Mouse (Mus musculus): ENCODE measurements at regions not wholly inside any gene's neighbourhood (a gene's known extent, or its start where the extent isn't known, plus 50 kb on each side); places are given as distances from the start of the nearest gene placed in this dataset.

GRCm38 (mm10) chr15:52510137-52510536, 1374.6 kb upstream of the Gm7489 start:
- Histone ChIP-seq H3K4me1 (replicated peaks; ENCODE audit: control insufficient read depth, insufficient read depth, low read length) (no peaks in the 10 kb centered on the region), H3K27ac (ENCODE audit: low read depth, low read length) (no peak overlapping the region), H3K4me3 (ENCODE audit: low read depth, low read length) (no peak overlapping the region), H3K4me2 (ENCODE audit: low read depth, low read length, severe bottlenecking) (no peak overlapping the region), H3K9me3 (ENCODE audit: control insufficient read depth, low read length) (no peaks in the 10 kb centered on the region), H3K9ac (ENCODE audit: low read length) (no peak overlapping the region), H3K27me3 (ENCODE audit: control insufficient read depth, insufficient read depth, low read length) (no peaks in the 10 kb centered on the region), H3K36me3 (ENCODE audit: control insufficient read depth, insufficient read depth, low read length) (no peaks in the 10 kb centered on the region)
- no peak for ATAC-seq (replicated peaks; ENCODE audit: low FRiP score)
- 80% methylated on average over 4 of the region's 4 CpGs for WGBS
- DNase-seq (ENCODE audit: low spot score): no peak

- no peak for ATAC-seq (replicated peaks; ENCODE audit: low FRiP score)
- no peak overlapping the region for H3K4me2 ChIP-seq (ENCODE audit: low read depth, low read length, severe bottlenecking)
- H3K36me3 ChIP-seq (ENCODE audit: control insufficient read depth, insufficient read depth, low read length): no peaks in the 10 kb centered on the region
- no peak overlapping the region for H3K9ac ChIP-seq (ENCODE audit: low read length)
- no peaks in the 10 kb centered on the region for H3K9me3 ChIP-seq (ENCODE audit: control insufficient read depth, low read length)
- no peaks in the 10 kb centered on the region for H3K27me3 ChIP-seq (ENCODE audit: control insufficient read depth, insufficient read depth, low read length)
- 88% methylated on average over 2 of the region's 2 CpGs for WGBS
- no peak for DNase-seq (ENCODE audit: low spot score)
- no peaks in the 10 kb centered on the region for H3K4me1 ChIP-seq (replicated peaks; ENCODE audit: control insufficient read depth, insufficient read depth, low read length)
- H3K27ac ChIP-seq (ENCODE audit: low read depth, low read length): no peak overlapping the region
- H3K4me3 ChIP-seq (ENCODE audit: low read depth, low read length): no peak overlapping the region
Observed at GRCm38 (mm10) chr15:52536594-52536993, 1348.1 kb upstream of the Gm7489 start.

DNA sequence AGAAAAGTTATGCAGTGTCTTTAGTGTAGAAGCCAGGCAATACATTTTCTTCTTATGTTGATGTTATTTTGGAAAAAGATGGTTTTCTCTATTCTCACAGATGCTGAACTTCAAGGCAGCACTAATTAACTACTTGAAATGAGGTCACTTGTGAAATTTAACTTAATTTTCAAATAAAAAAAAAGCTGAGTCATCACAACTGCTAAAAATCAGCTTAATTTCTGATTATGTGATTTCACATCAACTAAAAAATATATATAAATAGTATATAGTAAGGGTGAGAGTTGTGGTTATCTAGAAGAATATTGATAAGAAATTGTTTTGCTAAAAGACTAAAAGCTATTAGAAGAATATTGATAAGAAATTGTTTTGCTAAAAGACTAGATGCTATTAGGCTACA, 1326.0 kb upstream of the Gm7489 start:
- Histone ChIP-seq H3K9ac (ENCODE audit: low read length) (no peak overlapping the region), H3K36me3 (ENCODE audit: control insufficient read depth, insufficient read depth, low read length) (no peaks in the 10 kb centered on the region), H3K4me1 (replicated peaks; ENCODE audit: control insufficient read depth, insufficient read depth, low read length) (no peaks in the 10 kb centered on the region), H3K4me2 (ENCODE audit: low read depth, low read length, severe bottlenecking) (no peak overlapping the region), H3K27ac (ENCODE audit: low read depth, low read length) (no peak overlapping the region), H3K9me3 (ENCODE audit: control insufficient read depth, low read length) (no peaks in the 10 kb centered on the region), H3K4me3 (ENCODE audit: low read depth, low read length) (no peak overlapping the region), H3K27me3 (ENCODE audit: control insufficient read depth, insufficient read depth, low read length) (no peaks in the 10 kb centered on the region)
- no peak for ATAC-seq (replicated peaks; ENCODE audit: low FRiP score)
- no peak for DNase-seq (ENCODE audit: low spot score)

- no peaks in the 10 kb centered on the region for H3K27me3 ChIP-seq (ENCODE audit: control insufficient read depth, insufficient read depth, low read length)
- no peak for ATAC-seq (replicated peaks; ENCODE audit: low FRiP score)
- H3K27ac ChIP-seq (ENCODE audit: low read depth, low read length): no peak overlapping the region
- DNase-seq (ENCODE audit: low spot score): no peak
- H3K4me3 ChIP-seq (ENCODE audit: low read depth, low read length): no peak overlapping the region
- no peaks in the 10 kb centered on the region for H3K4me1 ChIP-seq (replicated peaks; ENCODE audit: control insufficient read depth, insufficient read depth, low read length)
- no peak overlapping the region for H3K9ac ChIP-seq (ENCODE audit: low read length)
- no peaks in the 10 kb centered on the region for H3K9me3 ChIP-seq (ENCODE audit: control insufficient read depth, low read length)
- no peaks in the 10 kb centered on the region for H3K36me3 ChIP-seq (ENCODE audit: control insufficient read depth, insufficient read depth, low read length)
- 92% methylated on average over 1 of the region's 1 CpGs for WGBS
- no peak overlapping the region for H3K4me2 ChIP-seq (ENCODE audit: low read depth, low read length, severe bottlenecking)
Observed at GRCm38 (mm10) chr15:52564078-52564477, 1320.6 kb upstream of the Gm7489 start.

DNA sequence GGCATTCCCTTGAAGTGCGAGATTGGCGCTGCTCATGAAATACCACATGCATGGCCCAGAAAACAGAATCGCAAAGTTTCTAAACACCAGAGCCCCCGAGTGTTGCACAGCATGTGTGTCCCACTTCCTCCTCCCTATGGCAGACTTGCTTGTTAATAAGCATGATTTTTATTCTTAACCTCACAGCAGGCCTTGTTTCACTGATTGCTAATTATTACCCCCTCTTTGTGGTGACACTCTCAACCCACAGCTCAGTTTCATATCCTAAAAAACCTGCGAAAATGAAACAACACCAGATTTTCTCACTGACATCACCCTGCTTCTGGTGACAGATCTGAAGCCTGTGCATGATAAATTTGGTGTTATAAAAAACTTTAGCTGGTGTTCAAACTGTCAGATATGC, 1319.3 kb upstream of the Gm7489 start:
- 78% methylated on average over 5 of the region's 5 CpGs for WGBS
- Histone ChIP-seq H3K4me2 (ENCODE audit: low read depth, low read length, severe bottlenecking) (no peak overlapping the region), H3K27ac (ENCODE audit: low read depth, low read length) (no peak overlapping the region), H3K9ac (ENCODE audit: low read length) (no peak overlapping the region), H3K4me1 (replicated peaks; ENCODE audit: control insufficient read depth, insufficient read depth, low read length) (no peaks in the 10 kb centered on the region), H3K9me3 (ENCODE audit: control insufficient read depth, low read length) (no peaks in the 10 kb centered on the region), H3K27me3 (ENCODE audit: control insufficient read depth, insufficient read depth, low read length) (no peaks in the 10 kb centered on the region), H3K4me3 (ENCODE audit: low read depth, low read length) (no peak overlapping the region), H3K36me3 (ENCODE audit: control insufficient read depth, insufficient read depth, low read length) (no peaks in the 10 kb centered on the region)
- DNase-seq (ENCODE audit: low spot score) (no peak), ATAC-seq (replicated peaks; ENCODE audit: low FRiP score) (no peak)

DNA sequence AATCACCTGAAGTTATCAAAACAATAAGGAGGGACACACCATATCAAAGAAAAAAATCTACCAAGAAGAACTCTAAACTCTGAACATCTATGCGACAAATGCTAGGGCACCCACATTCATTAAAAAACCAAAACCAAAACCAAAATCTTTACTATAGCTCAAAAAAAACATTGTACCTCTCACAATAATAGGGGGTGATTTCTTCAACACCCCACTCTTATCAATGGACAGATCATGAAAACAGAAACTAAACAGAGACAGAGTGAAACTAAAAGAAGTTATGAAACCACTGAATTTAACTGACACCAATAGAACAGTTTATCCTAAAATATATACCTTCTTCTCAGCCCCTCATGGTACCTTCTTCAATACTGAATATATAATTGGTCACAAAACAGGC, 1314.5 kb upstream of the Gm7489 start:
- Histone ChIP-seq H3K36me3 (ENCODE audit: control insufficient read depth, insufficient read depth, low read length) (no peaks in the 10 kb centered on the region), H3K27me3 (ENCODE audit: control insufficient read depth, insufficient read depth, low read length) (no peaks in the 10 kb centered on the region), H3K27ac (ENCODE audit: low read depth, low read length) (no peak overlapping the region), H3K4me2 (ENCODE audit: low read depth, low read length, severe bottlenecking) (no peak overlapping the region), H3K9me3 (ENCODE audit: control insufficient read depth, low read length) (no peaks in the 10 kb centered on the region), H3K9ac (ENCODE audit: low read length) (no peak overlapping the region), H3K4me1 (replicated peaks; ENCODE audit: control insufficient read depth, insufficient read depth, low read length) (no peaks in the 10 kb centered on the region), H3K4me3 (ENCODE audit: low read depth, low read length) (no peak overlapping the region)
- no peak for DNase-seq (ENCODE audit: low spot score)
- ATAC-seq (replicated peaks; ENCODE audit: low FRiP score): no peak
- WGBS: 93% methylated on average over 1 of the region's 1 CpGs

DNA sequence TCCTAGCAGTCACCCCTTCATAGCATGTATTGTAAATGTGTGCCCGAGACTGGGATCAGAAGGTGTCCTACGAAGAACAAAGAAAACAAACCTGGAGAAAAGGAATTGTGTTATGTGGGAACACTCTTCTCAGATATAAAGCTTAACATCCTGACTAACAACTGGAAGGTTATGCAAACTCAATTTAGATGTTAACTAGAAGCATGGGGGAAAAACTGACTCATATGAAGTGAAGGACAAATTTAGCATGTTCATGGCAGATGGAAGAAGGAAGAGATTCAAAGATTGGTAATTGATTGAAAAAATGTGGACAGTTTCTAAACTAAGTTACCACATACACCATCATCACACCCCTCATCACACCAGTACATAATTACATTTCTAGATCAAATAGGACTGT, 1307.1 kb upstream of the Gm7489 start:
- 89% methylated on average over 2 of the region's 2 CpGs for WGBS
- no peak overlapping the region for H3K27ac ChIP-seq (ENCODE audit: low read depth, low read length)
- DNase-seq (ENCODE audit: low spot score): no peak
- no peaks in the 10 kb centered on the region for H3K4me1 ChIP-seq (replicated peaks; ENCODE audit: control insufficient read depth, insufficient read depth, low read length)
- H3K27me3 ChIP-seq (ENCODE audit: control insufficient read depth, insufficient read depth, low read length): no peaks in the 10 kb centered on the region
- no peak overlapping the region for H3K4me2 ChIP-seq (ENCODE audit: low read depth, low read length, severe bottlenecking)
- ATAC-seq (replicated peaks; ENCODE audit: low FRiP score): no peak
- H3K9me3 ChIP-seq (ENCODE audit: control insufficient read depth, low read length): no peaks in the 10 kb centered on the region
- no peak overlapping the region for H3K4me3 ChIP-seq (ENCODE audit: low read depth, low read length)
- no peaks in the 10 kb centered on the region for H3K36me3 ChIP-seq (ENCODE audit: control insufficient read depth, insufficient read depth, low read length)
- no peak overlapping the region for H3K9ac ChIP-seq (ENCODE audit: low read length)

DNA sequence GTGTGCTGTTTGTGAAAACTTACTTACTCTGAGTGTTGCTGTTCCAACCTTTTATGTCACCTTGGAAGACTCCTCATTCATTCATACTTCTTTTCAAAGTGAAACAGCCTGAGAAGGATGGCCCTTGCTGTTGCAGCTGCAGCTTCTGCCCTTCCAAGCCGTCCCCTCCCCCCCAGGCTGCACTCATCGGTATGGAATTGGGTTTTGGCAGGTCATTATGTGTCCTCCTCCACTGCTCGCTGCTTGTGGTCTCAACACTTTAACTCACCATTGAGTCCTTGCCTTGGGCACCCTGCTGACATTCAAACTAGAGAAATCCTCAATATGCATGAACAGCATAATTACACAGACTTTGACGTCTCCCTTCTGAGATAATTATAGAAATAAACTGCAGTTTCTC, 1295.3 kb upstream of the Gm7489 start:
- no peaks in the 10 kb centered on the region for H3K9me3 ChIP-seq (ENCODE audit: control insufficient read depth, low read length)
- 33% methylated on average over 4 of the region's 4 CpGs for WGBS
- ATAC-seq (replicated peaks; ENCODE audit: low FRiP score): no peak

DNA sequence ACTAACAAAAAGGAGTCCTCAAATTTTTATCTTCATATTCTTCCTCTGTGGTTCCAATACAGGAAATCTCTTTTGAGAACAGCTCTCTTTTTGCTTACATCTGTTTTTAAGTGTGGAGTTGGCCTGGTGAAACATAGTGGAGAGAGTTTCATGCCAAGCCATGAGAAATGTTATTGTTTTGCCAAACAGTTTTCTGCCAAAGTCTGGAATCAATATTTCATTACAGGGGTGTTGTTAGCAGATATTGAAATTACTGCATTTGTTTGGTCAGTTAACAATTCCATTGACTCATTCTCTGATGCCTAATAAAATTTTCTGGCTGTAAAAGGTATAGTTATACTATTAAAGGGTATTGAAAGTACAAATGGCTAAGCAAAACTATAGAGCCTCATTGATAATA, 1285.2 kb upstream of the Gm7489 start:
- no peak overlapping the region for H3K4me2 ChIP-seq (ENCODE audit: low read depth, low read length, severe bottlenecking)
- no peaks in the 10 kb centered on the region for H3K9me3 ChIP-seq (ENCODE audit: control insufficient read depth, low read length)
- no peak overlapping the region for H3K4me3 ChIP-seq (ENCODE audit: low read depth, low read length)
- DNase-seq (ENCODE audit: low spot score) (no peak), ATAC-seq (replicated peaks; ENCODE audit: low FRiP score) (no peak)
- no peaks in the 10 kb centered on the region for H3K36me3 ChIP-seq (ENCODE audit: control insufficient read depth, insufficient read depth, low read length)
- no peaks in the 10 kb centered on the region for H3K27me3 ChIP-seq (ENCODE audit: control insufficient read depth, insufficient read depth, low read length)
- H3K27ac ChIP-seq (ENCODE audit: low read depth, low read length): no peak overlapping the region
- H3K9ac ChIP-seq (ENCODE audit: low read length): no peak overlapping the region
- no peaks in the 10 kb centered on the region for H3K4me1 ChIP-seq (replicated peaks; ENCODE audit: control insufficient read depth, insufficient read depth, low read length)

More for the DNA sequence above, 1295.3 kb upstream of the Gm7489 start:
- Histone ChIP-seq H3K4me3 (ENCODE audit: low read depth, low read length) (no peak overlapping the region), H3K27ac (ENCODE audit: low read depth, low read length) (no peak overlapping the region), H3K36me3 (ENCODE audit: control insufficient read depth, insufficient read depth, low read length) (no peaks in the 10 kb centered on the region), H3K27me3 (ENCODE audit: control insufficient read depth, insufficient read depth, low read length) (no peaks in the 10 kb centered on the region), H3K4me1 (replicated peaks; ENCODE audit: control insufficient read depth, insufficient read depth, low read length) (no peaks in the 10 kb centered on the region), H3K4me2 (ENCODE audit: low read depth, low read length, severe bottlenecking) (no peak overlapping the region), H3K9ac (ENCODE audit: low read length) (no peak overlapping the region)
- DNase-seq (ENCODE audit: low spot score): no peak
